ENCODE assay signal across 15 mouse cellular contexts in genomic region chr12:104999171-104999570, GRCm38 (mm10). TPM values are rescaled to one million over a fixed set of nuclear protein-coding genes. Genes with fewer than 3 reads are reported as not detected.
DNase-seq lines count a peak whose midpoint lies in the region; ATAC-seq and TF ChIP-seq lines count a peak whose summit lies in the region.
"Had no signal": no experiment of that assay in that cellular context is flagged by ENCODE, and none has a peak within 500 bp of the region (broad histone marks: within the 10 kb centered on the region; RNA-seq: fewer than 3 reads in every experiment).

No protein-coding gene starts in this region.

- DNase-seq in CH12.LX (ENCODE audit: extremely low read depth) (no peak), G1E (ENCODE audit: low spot score) (no peak)
- DNase-seq in liver, postnatal 0 days: no peak
- peak; percentile 54 for DNase-seq in thymus, adult 2 months
- DNase-seq in ovary, postnatal 14 days (ENCODE audit: low spot score): no peak
- DNase-seq in frontal cortex, adult 2 months (ENCODE audit: extremely low spot score in 1 of 2, low spot score in 1 of 2): no peak
- DNase-seq: cerebellum, adult 9-11 months; heart, postnatal 4 days; kidney, adult 11 months; right cerebral cortex, postnatal 14 days had no signal

- peak; percentile 37; the same call in 1 of the 2 replicates for TF ChIP-seq POLR2A in CH12.LX (IDR thresholded peaks at IDR 0.05; ENCODE audit: low read depth, low read length)
- no peak for TF ChIP-seq POLR2A in thymus, adult 2 months (IDR thresholded peaks at IDR 0.05; ENCODE audit: control insufficient read depth, extremely low read depth, insufficient read depth, low read length, poor library complexity)

- TF ChIP-seq RAD21 in CH12.LX (IDR thresholded peaks at IDR 0.05; ENCODE audit: low read depth, low read length): no peak

- H3K4me1 ChIP-seq in CH12.LX (ENCODE audit: control insufficient read depth in 1 of 2, insufficient read depth in 2 of 2) (peaks cover 64 to 99% of the 10 kb centered on the region in 2 experiments), G1E (ENCODE audit: insufficient read depth, low read depth, low read length) (peaks cover 99% of the 10 kb centered on the region)
- H3K4me1 ChIP-seq in liver, postnatal 0 days (ENCODE audit: insufficient read depth): peaks cover 93% of the 10 kb centered on the region
- H3K4me1 ChIP-seq in thymus, adult 2 months (replicated peaks; ENCODE audit: control insufficient read depth, insufficient read depth, low read length): peaks cover 78% of the 10 kb centered on the region
- H3K4me1 ChIP-seq: neural tube, embryonic 15.5 days had no signal

- no peaks in the 10 kb centered on the region for H3K36me3 ChIP-seq in CH12.LX (replicated peaks in 1 of 2; ENCODE audit: control insufficient read depth in 1 of 2, insufficient read depth in 1 of 2, low read length in 1 of 2)
- H3K36me3 ChIP-seq in G1E (replicated peaks): peaks cover 91% of the 10 kb centered on the region
- no peaks in the 10 kb centered on the region for H3K36me3 ChIP-seq in liver, postnatal 0 days (replicated peaks; ENCODE audit: insufficient read depth, low read length)
- H3K36me3 ChIP-seq in thymus, adult 2 months (ENCODE audit: control insufficient read depth, insufficient read depth, low read length): no peaks in the 10 kb centered on the region
- H3K36me3 ChIP-seq: heart, embryonic 10.5 days; limb, embryonic 15.5 days; neural tube, embryonic 15.5 days had no signal

- no peak overlapping the region; the same call in 1 of the 2 replicates for H3K9ac ChIP-seq in CH12.LX (ENCODE audit: insufficient read depth, low read depth)
- H3K9ac ChIP-seq in liver, postnatal 0 days (replicated peaks): no peak overlapping the region
- H3K9ac ChIP-seq: limb, embryonic 15.5 days; neural tube, embryonic 15.5 days had no signal

- 35% methylated on average over 8 of the region's 8 CpGs for WGBS in liver, postnatal 0 days (ENCODE audit: insufficient replicate concordance)
- 20% methylated on average over 8 of the region's 8 CpGs for WGBS in thymus, adult 2 months

- H3K4me2 ChIP-seq in CH12.LX (ENCODE audit: insufficient read depth, low read depth, poor library complexity, severe bottlenecking): 0 out of 2 replicates have a peak overlapping the region, but pooled peaks have one; percentile 6
- no peak overlapping the region for H3K4me2 ChIP-seq in liver, postnatal 0 days (ENCODE audit: low read depth, low read length)
- H3K4me2 ChIP-seq: limb, embryonic 15.5 days; neural tube, embryonic 15.5 days had no signal

- peaks cover 2% of the 10 kb centered on the region for H3K9me3 ChIP-seq in CH12.LX (replicated peaks; ENCODE audit: low read length)
- H3K9me3 ChIP-seq in G1E (replicated peaks): no peaks in the 10 kb centered on the region
- H3K9me3 ChIP-seq in liver, postnatal 0 days (ENCODE audit: low read length): no peaks in the 10 kb centered on the region
- H3K9me3 ChIP-seq: heart, embryonic 10.5 days; limb, embryonic 15.5 days; neural tube, embryonic 15.5 days had no signal

- no peak overlapping the region for H3K4me3 ChIP-seq in CH12.LX (replicated peaks in 1 of 3; ENCODE audit: low read depth in 2 of 3, low read length in 2 of 3, poor library complexity in 1 of 3)
- peak overlapping the region; percentile 29; the same call in 1 of the 2 replicates for H3K4me3 ChIP-seq in G1E (ENCODE audit: low read depth, low read length)
- no peak overlapping the region for H3K4me3 ChIP-seq in liver, postnatal 0 days (ENCODE audit: low read depth, low read length)
- H3K4me3 ChIP-seq in thymus, adult 2 months (ENCODE audit: control insufficient read depth, insufficient read depth, low read length): no peak overlapping the region
- H3K4me3 ChIP-seq: heart, embryonic 10.5 days; left cerebral cortex, adult 2 months; limb, embryonic 15.5 days; neural tube, embryonic 15.5 days had no signal

- peak; percentile 45; the same call in 1 of the 2 replicates for TF ChIP-seq EP300 in CH12.LX (IDR thresholded peaks at IDR 0.05; ENCODE audit: low read length)
- no peak for TF ChIP-seq EP300 in liver, postnatal 0 days (IDR thresholded peaks at IDR 0.05; ENCODE audit: low read depth)

- no peaks in the 10 kb centered on the region for H3K27me3 ChIP-seq in CH12.LX (replicated peaks)
- H3K27me3 ChIP-seq in G1E (ENCODE audit: insufficient read depth, low read length): no peaks in the 10 kb centered on the region
- no peaks in the 10 kb centered on the region for H3K27me3 ChIP-seq in liver, postnatal 0 days (ENCODE audit: insufficient read depth, low read length)
- H3K27me3 ChIP-seq in thymus, adult 2 months (ENCODE audit: control insufficient read depth, insufficient read depth, low read length): no peaks in the 10 kb centered on the region
- H3K27me3 ChIP-seq: limb, embryonic 15.5 days; neural tube, embryonic 15.5 days had no signal

- H3K79me2 ChIP-seq in CH12.LX (replicated peaks; ENCODE audit: control insufficient read depth, extremely low read depth, insufficient read depth, poor library complexity, severe bottlenecking): peaks cover 22% of the 10 kb centered on the region

- peak; percentile 25; the same call in 1 of the 2 replicates for ATAC-seq in G1E (ENCODE audit: extremely low read depth, insufficient number of reproducible peaks, low FRiP score, poor library complexity, severe bottlenecking)
- no peak for ATAC-seq in liver, postnatal 0 days
- no peak for ATAC-seq in erythroid progenitor cell, adult 5-6 weeks (replicated peaks; ENCODE audit: low FRiP score, poor library complexity, severe bottlenecking)

- TF ChIP-seq CTCF in CH12.LX (conservative IDR thresholded peaks at IDR 0.05 in 1 of 2, IDR thresholded peaks at IDR 0.05 in 1 of 2; ENCODE audit: low read depth in 2 of 2, low read length in 2 of 2): no peak; a peak in 1 of 4 replicates
- TF ChIP-seq CTCF in G1E (IDR thresholded peaks at IDR 0.05; ENCODE audit: low read depth, low read length): no peak
- peak; percentile 8; the same call in 1 of the 2 replicates for TF ChIP-seq CTCF in liver, postnatal 0 days (IDR thresholded peaks at IDR 0.05; ENCODE audit: low read depth)
- no peak for TF ChIP-seq CTCF in thymus, adult 2 months (IDR thresholded peaks at IDR 0.05; ENCODE audit: borderline replicate concordance, control insufficient read depth, extremely low read depth, insufficient read depth, low read length, poor library complexity)

- in situ Hi-C loops in CH12.LX (cut with MboI; ENCODE audit: low pct_ligation_motif_present, low pct_unique_long_range_greater_than_20kb, low sequenced_read_pairs): no loop called here

- H3K27ac ChIP-seq in CH12.LX (ENCODE audit: insufficient read depth, low read depth): peak overlapping the region; percentile 90
- peak overlapping the region; percentile 86 for H3K27ac ChIP-seq in liver, postnatal 0 days (ENCODE audit: low read depth)
- no peak overlapping the region for H3K27ac ChIP-seq in thymus, adult 2 months (ENCODE audit: control insufficient read depth, insufficient read depth, low read length)
- H3K27ac ChIP-seq: heart, embryonic 10.5 days; left cerebral cortex, adult 2 months; limb, embryonic 15.5 days; neural tube, embryonic 15.5 days had no signal

- dilution Hi-C loops in CH12.LX (cut with MboI; ENCODE audit: extremely low pct_ligation_motif_present, extremely low pct_unique_long_range_greater_than_20kb, low sequenced_read_pairs): no loop called here

TF ChIP-seq in CH12.LX, 34 proteins besides CTCF, POLR2A, EP300 and RAD21 (continues in another document):
- TF ChIP-seq UBTF (IDR thresholded peaks at IDR 0.05; ENCODE audit: low read depth, low read length): no peak
- no peak for TF ChIP-seq ZKSCAN1 (IDR thresholded peaks at IDR 0.05; ENCODE audit: borderline replicate concordance, low read depth, low read length)
- TF ChIP-seq USF2 (conservative IDR thresholded peaks at IDR 0.05; ENCODE audit: low read depth, low read length): 0 out of 2 replicates have a peak, but pooled peaks have one; percentile 16
- no peak for TF ChIP-seq KAT2A (IDR thresholded peaks at IDR 0.05; ENCODE audit: insufficient replicate concordance, low read length)
- no peak for TF ChIP-seq GABPA (IDR thresholded peaks at IDR 0.05; ENCODE audit: insufficient replicate concordance, low read depth, low read length)
- no peak for TF ChIP-seq NRF1 (IDR thresholded peaks at IDR 0.05; ENCODE audit: low read depth, low read length)
- peak; percentile 64; the same call in 1 of the 2 replicates for TF ChIP-seq RCOR1 (conservative IDR thresholded peaks at IDR 0.05; ENCODE audit: low read depth, low read length)
- TF ChIP-seq TBP (conservative IDR thresholded peaks at IDR 0.05; ENCODE audit: low read depth, low read length): no peak
- TF ChIP-seq MXI1 (IDR thresholded peaks at IDR 0.05; ENCODE audit: low read depth, low read length): peak; percentile 95
- no peak for TF ChIP-seq ZMIZ1 (IDR thresholded peaks at IDR 0.05; ENCODE audit: low read depth, low read length)
- no peak for TF ChIP-seq E2F4 (IDR thresholded peaks at IDR 0.05; ENCODE audit: insufficient replicate concordance, low read depth, low read length)
- TF ChIP-seq JUND (conservative IDR thresholded peaks at IDR 0.05; ENCODE audit: low read depth, low read length): no peak
- TF ChIP-seq TCF12 (IDR thresholded peaks at IDR 0.05; ENCODE audit: low read depth, low read length): peak; percentile 85

RNA-seq across cellular contexts. Expression of gene Syne3, which starts 10.4 kb away (rescaled TPM):
- total RNA-seq in CH12.LX (2012; rRNA removed): 16.6 and 18.7 TPM in 2 replicates
- 5.3 and 5.5 TPM in 2 replicates for total RNA-seq in CH12.LX (2014; rRNA removed)
- polyA plus RNA-seq in CH12.LX (2012; ENCODE audit: insufficient read length, low read depth): 7.3 and 7.5 TPM in 2 replicates
- 24.8 and 27.9 TPM in 2 replicates for total RNA-seq in G1E (2014; fragmentation: Nextera tagmentation)
- 21.3 and 21.7 TPM in 2 replicates for total RNA-seq in G1E (2017)
- polyA plus RNA-seq in G1E (2012): 29.7 and 31.1 TPM in 2 replicates
- 1.3 and 2.3 TPM in 2 replicates for polyA plus RNA-seq in liver, postnatal 0 days (2015; fragmentation: Nextera tagmentation; extraction: Ambion mirVana)
- 16.4 and 20.1 TPM in 2 replicates for polyA plus RNA-seq in thymus, adult 2 months (2012; rRNA removed)
- total RNA-seq in erythroid progenitor cell, adult 5-6 weeks (2015; ENCODE audit: low replicate concordance): 19.7 and 20.9 TPM in 2 replicates
- 29.5 and 46.1 TPM in 2 replicates for total RNA-seq in erythroid progenitor cell, adult 5-6 weeks (2017; ENCODE audit: low replicate concordance)
- polyA plus RNA-seq in frontal cortex, adult 2 months (2012; rRNA removed): 0.76 and 0.92 TPM in 2 replicates

RNA-seq across cellular contexts. Expression of gene Glrx5, which starts 33.3 kb away (rescaled TPM):
- 38.5 and 51.6 TPM in 2 replicates for total RNA-seq in CH12.LX (2012; rRNA removed)
- 72.8 and 79.5 TPM in 2 replicates for total RNA-seq in CH12.LX (2014; rRNA removed)
- polyA plus RNA-seq in CH12.LX (2012; ENCODE audit: insufficient read length, low read depth): 112 and 123 TPM in 2 replicates
- total RNA-seq in G1E (2014; fragmentation: Nextera tagmentation): 227 and 282 TPM in 2 replicates
- total RNA-seq in G1E (2017): 97.4 and 97.9 TPM in 2 replicates
- 320 and 368 TPM in 2 replicates for polyA plus RNA-seq in G1E (2012)
- 349 and 355 TPM in 2 replicates for polyA plus RNA-seq in liver, postnatal 0 days (2015; fragmentation: Nextera tagmentation; extraction: Ambion mirVana)
- polyA plus RNA-seq in thymus, adult 2 months (2012; rRNA removed): 66.6 and 68.4 TPM in 2 replicates
- total RNA-seq in erythroid progenitor cell, adult 5-6 weeks (2015; ENCODE audit: low replicate concordance): 285 and 316 TPM in 2 replicates
- total RNA-seq in erythroid progenitor cell, adult 5-6 weeks (2017; ENCODE audit: low replicate concordance): 129 and 154 TPM in 2 replicates
- 56.0 and 67.3 TPM in 2 replicates for polyA plus RNA-seq in frontal cortex, adult 2 months (2012; rRNA removed)
